Mouse (Mus musculus): ENCODE results near the gene Clic6.
A peak's percentile ranks its signal among the peaks of the same experiment; 100 is the strongest.

DNA sequence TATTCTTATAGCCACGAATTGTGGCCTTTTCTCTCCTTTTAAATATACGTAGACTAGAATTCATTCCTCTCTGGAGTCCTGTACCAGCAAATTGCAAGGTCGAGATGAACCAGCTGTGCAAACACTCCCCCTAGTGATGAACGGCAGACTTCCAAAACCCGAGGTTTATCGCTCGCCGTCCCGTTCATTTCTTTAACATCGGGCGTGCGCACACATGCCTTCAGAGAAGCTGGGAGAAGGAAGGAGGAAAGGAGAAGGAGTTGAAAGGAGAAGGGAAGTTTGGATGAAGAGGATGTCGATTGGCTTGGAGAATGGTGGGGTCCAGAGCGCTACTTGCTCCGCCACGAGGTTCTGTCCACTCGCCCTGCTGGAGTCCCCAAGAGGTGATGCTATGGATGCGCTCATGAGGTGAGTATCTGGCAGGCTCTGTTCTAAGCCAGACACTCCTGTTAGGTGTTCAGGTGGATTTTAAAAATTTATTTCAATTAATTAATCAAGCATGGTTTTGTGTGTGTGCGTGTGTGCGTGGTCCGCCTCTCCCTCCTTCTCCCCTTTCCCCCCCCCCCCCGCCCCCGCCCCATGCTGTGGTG is 6.9 kb upstream of the Clic6 start:
- TF ChIP-seq CTCF (IDR thresholded peaks at IDR 0.05; ENCODE audit: extremely low read depth, insufficient read depth, insufficient read length, insufficient replicate concordance) (peak; percentile 35; the same call in 1 of the 2 replicates), POLR2A (IDR thresholded peaks at IDR 0.05; ENCODE audit: low read depth, low read length) (no peak)
